Mouse (Mus musculus) hindbrain, embryonic 14.5 days (tissue): Measurements from ENCODE around the gene Nol10. TPM values are rescaled to one million over a fixed set of nuclear protein-coding genes. Genes with fewer than 3 reads are reported as not detected.

Experiments
- ATAC-seq: fragments of 200-750 bp; cut with Nextera tagmentation; 2 replicates; pipeline ENCODE4 v1.8.0; 2017; ENCODE audit warnings: moderate number of reproducible peaks, mild to moderate bottlenecking, moderate TSS enrichment, moderate library complexity; ENCODE audit not compliant: low FRiP score
- DNase-seq: peaks from one replicate; pipeline ENCODE4 v3.0.0-alpha.2; 2015; ENCODE audit warnings: low spot score
- H3K27ac ChIP-seq: fragments of 300-500 bp; sonication (generic); 2 replicates; pipeline ENCODE4 v1.5.1; 2014; ENCODE audit warnings: mild to moderate bottlenecking, moderate library complexity
- H3K27me3 ChIP-seq: fragments of 300-500 bp; sonication (generic); 2 replicates; pipeline ENCODE4 v1.6.1; 2014; ENCODE audit warnings: mild to moderate bottlenecking, low read length, mixed read lengths; ENCODE audit not compliant: control insufficient read depth, insufficient read depth
- H3K36me3 ChIP-seq: fragments of 300-500 bp; sonication (generic); replicated peaks from 2 replicates; pipeline ENCODE4 v1.6.1; 2014; ENCODE audit not compliant: control insufficient read depth, insufficient read depth
- H3K4me1 ChIP-seq: fragments of 300-500 bp; sonication (generic); replicated peaks from 2 replicates; pipeline ENCODE4 v1.6.1; 2014; ENCODE audit warnings: antibody characterized with exemption, low read length, mixed read lengths; ENCODE audit not compliant: control insufficient read depth, insufficient read depth
- H3K4me2 ChIP-seq: fragments of 300-500 bp; sonication (generic); replicated peaks from 2 replicates; pipeline ENCODE4 v1.6.1; 2014; ENCODE audit warnings: mild to moderate bottlenecking, moderate library complexity
- H3K4me3 ChIP-seq: fragments of 300-500 bp; sonication (generic); replicated peaks from 2 replicates; pipeline ENCODE4 v1.5.1; 2014; ENCODE audit warnings: mild to moderate bottlenecking, low read length
- H3K9ac ChIP-seq: fragments of 300-500 bp; sonication (generic); 2 replicates; pipeline ENCODE4 v1.6.1; 2014
- H3K9me3 ChIP-seq: fragments of 300-500 bp; sonication (generic); 2 replicates; pipeline ENCODE4 v1.6.1; 2016; ENCODE audit warnings: low read length; ENCODE audit not compliant: control insufficient read depth
- WGBS: fragments of 180-500 bp; shearing (Covaris S2); extraction: QIAGEN DNeasy Blood & Tissue Kit; methylation state at CpG from one replicate; pipeline ENCODE4 v1.1.7; 2014; 5-methylcytosine and 5-hydroxymethylcytosine counted together
- polyA plus RNA-seq: library from polyadenylated mRNA; unstranded; fragments of >200 nt; fragmentation: Nextera tagmentation; extraction: Ambion mirVana; gene quantifications from 2 replicates; pipeline ENCODE4 v1.2.1, GENCODE M21; 2014

Nol10 gene
- polyA plus RNA-seq, 1 experiment from 2014 or later = 22.0 TPM

DNA sequence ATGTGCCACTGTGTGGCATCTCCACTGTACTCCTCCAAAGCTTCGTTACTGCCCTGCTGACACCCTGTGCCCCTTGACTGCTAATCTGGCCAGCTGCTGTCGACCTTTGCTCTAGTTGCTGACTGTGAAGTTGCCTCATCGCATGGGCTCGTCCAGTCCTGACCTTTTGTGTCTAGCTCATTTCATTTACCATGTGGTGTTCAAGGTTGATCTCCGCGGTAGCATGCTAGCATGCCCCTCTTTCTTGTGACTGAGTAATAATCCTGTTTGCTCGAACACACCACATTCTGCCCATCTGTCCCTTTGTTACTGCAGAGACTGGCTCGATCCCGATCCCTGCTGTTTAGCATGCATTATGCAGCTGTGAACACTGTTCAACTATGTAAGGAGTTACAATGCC lies 93.2 kb downstream of the Nol10 start:
- H3K36me3 ChIP-seq = no peaks in the 10 kb centered on the region
- no peak overlapping the region for H3K4me3 ChIP-seq
- no peak overlapping the region for H3K27ac ChIP-seq
- H3K27me3 ChIP-seq = no peaks in the 10 kb centered on the region
- no peaks in the 10 kb centered on the region for H3K4me1 ChIP-seq
- DNase-seq = no peak
- no peaks in the 10 kb centered on the region for H3K9me3 ChIP-seq
- WGBS = 41% methylated on average over 9 of the region's 9 CpGs
- H3K4me2 ChIP-seq = no peak overlapping the region
- no peak overlapping the region for H3K9ac ChIP-seq
- ATAC-seq = no peak

DNA sequence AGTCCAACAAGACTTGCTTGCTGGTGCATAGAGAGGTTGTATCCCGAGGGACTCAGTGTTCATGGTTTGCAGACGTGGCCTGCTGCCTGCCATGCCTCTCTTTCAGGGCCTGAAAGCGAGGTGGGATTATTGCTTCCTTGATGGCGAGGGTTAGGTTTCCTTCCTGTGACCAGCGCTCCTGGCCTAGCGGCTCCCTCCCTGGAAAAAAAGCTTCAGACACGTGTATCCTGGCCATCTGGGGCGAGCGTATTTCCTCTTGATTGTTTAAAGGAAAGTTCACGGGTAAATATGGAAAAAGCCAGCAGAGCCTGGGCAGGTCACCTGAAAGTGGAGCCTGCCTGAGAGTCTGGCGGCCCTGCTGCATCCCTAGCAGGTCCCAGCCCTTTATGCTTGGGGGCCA lies 96.1 kb downstream of the Nol10 start:
- no peaks in the 10 kb centered on the region for H3K27me3 ChIP-seq
- no peak for ATAC-seq
- 75% methylated on average over 11 of the region's 11 CpGs for WGBS

DNA sequence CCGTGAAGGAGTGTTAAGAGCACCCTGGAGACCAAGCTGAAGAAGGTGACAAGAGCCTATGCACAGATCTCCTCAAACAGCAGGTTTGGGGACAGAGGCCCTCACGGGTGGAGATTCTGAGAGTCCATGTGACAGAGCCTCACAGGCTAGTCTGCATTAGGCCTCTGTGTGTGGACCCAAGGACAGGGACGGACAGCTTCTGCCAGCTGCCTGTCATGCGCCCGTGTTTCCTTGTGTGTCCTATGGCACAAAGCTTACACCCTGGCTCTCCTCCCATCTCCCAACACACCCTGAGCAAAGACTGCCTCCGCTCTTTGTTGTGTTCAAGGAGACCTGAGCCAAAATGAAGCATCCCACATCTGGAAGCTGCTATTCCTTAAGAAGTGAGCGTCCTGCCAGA lies 97.0 kb downstream of the Nol10 start:
- WGBS = 95% methylated on average over 7 of the region's 7 CpGs
- Histone ChIP-seq H3K9me3 (no peaks in the 10 kb centered on the region), H3K4me2 (no peak overlapping the region), H3K27ac (no peak overlapping the region), H3K36me3 (no peaks in the 10 kb centered on the region), H3K9ac (no peak overlapping the region), H3K27me3 (no peaks in the 10 kb centered on the region), H3K4me3 (no peak overlapping the region), H3K4me1 (no peaks in the 10 kb centered on the region)
- DNase-seq = no peak
- no peak for ATAC-seq

More for the DNA sequence above, 96.1 kb downstream of the Nol10 start:
- DNase-seq = no peak
- Histone ChIP-seq H3K9ac (no peak overlapping the region), H3K36me3 (no peaks in the 10 kb centered on the region), H3K9me3 (no peaks in the 10 kb centered on the region), H3K4me2 (no peak overlapping the region), H3K4me3 (no peak overlapping the region), H3K27ac (no peak overlapping the region), H3K4me1 (no peaks in the 10 kb centered on the region)

DNA sequence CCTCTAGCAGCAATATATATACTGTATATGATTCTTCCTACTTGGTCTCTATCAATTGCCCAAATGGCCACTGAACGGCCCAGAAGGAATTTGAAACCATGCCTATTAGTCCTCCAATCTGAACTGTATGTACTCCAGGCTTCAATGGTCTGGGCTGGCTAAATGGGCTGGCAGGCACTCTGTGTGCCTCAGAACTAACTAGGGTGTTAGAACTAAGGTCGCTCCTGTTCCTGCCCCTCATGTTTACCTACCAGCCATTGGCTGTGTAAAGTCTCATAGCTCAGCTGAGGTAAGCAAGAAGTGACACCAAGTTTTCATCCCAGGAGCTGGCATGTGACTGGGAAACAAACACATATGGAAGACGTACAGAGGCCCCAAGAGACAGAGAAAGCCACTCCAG lies 100.5 kb downstream of the Nol10 start:
- Histone ChIP-seq H3K9me3 (no peaks in the 10 kb centered on the region), H3K4me2 (no peak overlapping the region), H3K27me3 (no peaks in the 10 kb centered on the region), H3K4me3 (no peak overlapping the region), H3K27ac (no peak overlapping the region), H3K9ac (no peak overlapping the region), H3K4me1 (no peaks in the 10 kb centered on the region), H3K36me3 (no peaks in the 10 kb centered on the region)
- DNase-seq (no peak), ATAC-seq (no peak)
- WGBS = 82% methylated on average over 3 of the region's 3 CpGs

DNA sequence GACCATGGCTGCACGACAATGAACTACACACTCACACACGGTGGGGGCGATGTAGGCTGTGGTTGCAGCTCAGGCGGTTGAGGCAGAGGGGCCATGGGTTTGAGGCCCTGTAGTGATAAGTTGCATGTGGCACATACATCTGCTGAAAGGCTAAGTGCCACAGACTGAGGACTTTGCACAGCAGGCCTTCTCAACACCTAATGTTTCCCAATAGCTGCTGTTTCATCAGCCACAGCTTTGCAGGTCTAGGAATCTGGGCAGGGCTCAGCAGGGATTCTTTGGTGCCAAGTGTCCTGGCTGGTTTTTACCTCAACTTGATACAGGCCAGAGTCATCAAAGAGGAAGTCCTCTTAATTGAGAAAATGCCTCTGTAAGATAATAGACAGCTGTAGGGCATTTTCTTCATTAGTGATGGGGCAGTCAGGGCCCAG lies 101.4 kb downstream of the Nol10 start:
- H3K9ac ChIP-seq = no peak overlapping the region
- H3K27me3 ChIP-seq = no peaks in the 10 kb centered on the region
- no peak overlapping the region for H3K4me2 ChIP-seq
- no peak overlapping the region for H3K4me3 ChIP-seq
- no peaks in the 10 kb centered on the region for H3K36me3 ChIP-seq
- no peaks in the 10 kb centered on the region for H3K4me1 ChIP-seq
- DNase-seq (no peak), ATAC-seq (no peak)
- H3K9me3 ChIP-seq = no peaks in the 10 kb centered on the region
- 89% methylated on average over 4 of the region's 4 CpGs for WGBS
- H3K27ac ChIP-seq = no peak overlapping the region

DNA sequence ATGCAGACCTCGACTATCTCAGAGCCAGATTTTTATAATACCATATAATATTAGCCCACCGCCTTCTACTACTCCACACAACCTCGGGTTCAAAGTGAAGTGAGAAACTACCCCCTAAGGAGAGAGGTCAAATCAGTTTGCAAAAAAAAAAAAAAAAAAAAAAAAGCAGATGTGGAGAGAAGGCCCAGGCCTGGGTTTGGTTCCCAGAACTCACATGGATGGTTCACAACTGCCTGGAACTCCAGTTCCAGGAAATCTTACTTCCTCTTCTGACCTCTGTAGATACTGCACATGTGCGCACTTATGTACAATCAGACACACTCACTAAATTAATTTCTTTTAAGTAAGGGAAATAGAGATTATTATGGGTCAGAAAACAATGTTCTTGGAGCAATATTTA lies 102.2 kb downstream of the Nol10 start:
- no peaks in the 10 kb centered on the region for H3K9me3 ChIP-seq
- no peak overlapping the region for H3K9ac ChIP-seq
- 92% methylated on average over 4 of the region's 4 CpGs for WGBS
- DNase-seq (no peak), ATAC-seq (no peak)
- H3K4me3 ChIP-seq = no peak overlapping the region
- H3K36me3 ChIP-seq = no peaks in the 10 kb centered on the region
- no peak overlapping the region for H3K27ac ChIP-seq
- H3K27me3 ChIP-seq = no peaks in the 10 kb centered on the region
- H3K4me2 ChIP-seq = no peak overlapping the region
- no peaks in the 10 kb centered on the region for H3K4me1 ChIP-seq

DNA sequence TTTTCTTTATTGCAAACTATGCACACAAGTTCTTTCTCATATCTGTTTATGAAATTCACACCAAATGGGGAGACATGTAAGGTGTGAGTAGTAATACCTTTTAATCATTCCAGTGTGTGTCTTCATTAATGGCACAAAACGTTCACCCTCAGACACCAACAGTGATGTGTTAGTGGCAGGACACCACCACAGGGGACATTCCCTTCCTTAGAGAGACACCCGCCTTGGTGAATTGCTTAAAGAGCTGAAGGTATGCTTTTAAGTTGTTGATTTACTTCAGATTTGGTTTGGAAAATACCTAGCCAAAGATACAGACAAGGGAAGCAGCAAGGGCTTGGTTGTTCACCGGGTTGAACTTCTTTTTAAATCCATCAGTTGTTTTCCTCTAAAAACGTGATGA lies 102.7 kb downstream of the Nol10 start:
- WGBS = 80% methylated on average over 4 of the region's 4 CpGs
- Histone ChIP-seq H3K27ac (no peak overlapping the region), H3K4me3 (no peak overlapping the region), H3K9ac (no peak overlapping the region), H3K4me1 (no peaks in the 10 kb centered on the region), H3K4me2 (no peak overlapping the region), H3K36me3 (no peaks in the 10 kb centered on the region), H3K9me3 (no peaks in the 10 kb centered on the region), H3K27me3 (no peaks in the 10 kb centered on the region)
- ATAC-seq (no peak), DNase-seq (no peak)

DNA sequence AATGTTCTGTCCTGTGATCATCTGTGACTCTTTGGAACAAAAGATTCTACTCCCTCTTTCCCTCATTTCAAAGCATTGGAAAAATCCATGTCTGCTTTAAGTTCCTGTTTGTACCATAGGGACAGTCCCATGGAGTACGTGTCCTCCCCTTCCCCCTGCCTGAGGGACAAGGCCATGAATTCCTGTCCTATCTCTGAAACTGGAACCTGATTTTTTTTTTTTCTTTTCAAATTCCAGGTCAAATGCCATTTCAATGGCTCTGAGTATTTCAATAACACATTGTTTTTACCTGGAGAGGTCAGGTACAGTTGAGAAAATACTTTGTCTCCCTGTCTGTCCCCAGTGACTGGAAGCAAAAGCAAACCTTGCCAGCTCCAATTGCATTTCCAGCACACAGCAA lies 104.0 kb downstream of the Nol10 start:
- 80% methylated on average over 1 of the region's 1 CpGs for WGBS
- no peak for ATAC-seq

DNA sequence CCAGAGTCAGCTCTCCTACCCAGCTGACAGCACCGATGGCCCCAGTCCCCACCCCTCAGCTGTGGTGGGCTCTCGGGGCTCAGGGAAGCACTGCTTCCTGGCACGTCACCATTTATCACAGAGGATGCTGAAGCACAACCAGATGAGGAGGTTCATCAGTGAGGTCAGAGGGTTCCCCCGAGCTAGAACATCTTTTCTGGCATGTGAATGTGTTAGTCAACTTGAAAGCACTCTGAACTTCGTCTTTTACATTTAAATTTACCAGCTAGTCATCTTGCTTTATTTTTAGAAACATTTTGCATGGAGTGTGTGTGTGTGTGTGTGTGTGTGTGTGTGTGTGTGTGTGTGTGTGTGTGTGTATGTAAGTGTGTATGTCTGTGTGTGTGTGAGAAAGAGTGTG lies 105.7 kb downstream of the Nol10 start:
- H3K4me3 ChIP-seq = no peak overlapping the region
- no peaks in the 10 kb centered on the region for H3K9me3 ChIP-seq
- H3K4me1 ChIP-seq = no peaks in the 10 kb centered on the region
- no peak overlapping the region for H3K9ac ChIP-seq
- no peak for ATAC-seq
- no peak for DNase-seq
- no peaks in the 10 kb centered on the region for H3K36me3 ChIP-seq
- H3K4me2 ChIP-seq = no peak overlapping the region
- H3K27ac ChIP-seq = no peak overlapping the region
- no peaks in the 10 kb centered on the region for H3K27me3 ChIP-seq
- 61% methylated on average over 5 of the region's 5 CpGs for WGBS

More for the DNA sequence above, 104.0 kb downstream of the Nol10 start:
- Histone ChIP-seq H3K27me3 (no peaks in the 10 kb centered on the region), H3K27ac (no peak overlapping the region), H3K36me3 (no peaks in the 10 kb centered on the region), H3K4me2 (no peak overlapping the region), H3K4me1 (no peaks in the 10 kb centered on the region), H3K9me3 (no peaks in the 10 kb centered on the region), H3K9ac (no peak overlapping the region), H3K4me3 (no peak overlapping the region)
- no peak for DNase-seq

DNA sequence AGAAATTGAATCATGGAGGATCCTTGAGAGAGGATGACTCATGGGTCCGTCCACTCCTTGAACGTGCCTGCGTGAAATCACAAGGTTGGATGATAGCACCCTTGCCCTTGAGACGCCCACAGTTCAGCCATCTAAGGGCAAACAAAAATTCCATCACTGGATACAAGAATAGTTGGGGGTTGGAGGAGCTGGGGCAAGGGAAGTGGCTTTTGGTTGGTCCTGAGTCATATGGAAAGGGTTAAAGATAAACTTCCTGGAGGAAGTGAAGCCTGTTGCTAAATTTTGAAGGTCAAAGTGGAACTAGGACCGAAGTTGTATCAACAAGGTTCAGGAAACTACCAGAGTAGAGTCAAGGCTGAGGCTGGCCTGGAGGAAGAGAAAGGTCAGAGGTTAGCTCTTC lies 106.8 kb downstream of the Nol10 start:
- Histone ChIP-seq H3K4me2 (no peak overlapping the region), H3K36me3 (no peaks in the 10 kb centered on the region), H3K9ac (no peak overlapping the region), H3K9me3 (no peaks in the 10 kb centered on the region), H3K27me3 (no peaks in the 10 kb centered on the region), H3K4me3 (no peak overlapping the region), H3K27ac (no peak overlapping the region), H3K4me1 (no peaks in the 10 kb centered on the region)
- no peak for ATAC-seq
- no peak for DNase-seq
- 89% methylated on average over 5 of the region's 5 CpGs for WGBS
